Mouse (Mus musculus) lung, postnatal 0 days (tissue): ENCODE measurements around the gene Vmn1r183.

ENCODE experiments used
- CTCF ChIP-seq: IDR thresholded peaks from 2 replicates; pipeline ENCODE4 v1.5.1; 2016; ENCODE audit warnings: antibody characterized with exemption, mild to moderate bottlenecking
- EP300 ChIP-seq: IDR thresholded peaks from 2 replicates; pipeline ENCODE4 v1.6.1; 2016; ENCODE audit warnings: antibody characterized with exemption, mild to moderate bottlenecking, control low read depth

GRCm38 (mm10) chr7:24104403-24104802, 51.3 kb downstream of the Vmn1r183 start:
- TF ChIP-seq CTCF (no peak), EP300 (no peak)
